Mouse (Mus musculus): Measurements from ENCODE around the gene Csf2rb. TPM values are rescaled to one million over a fixed set of nuclear protein-coding genes. Genes with fewer than 3 reads are reported as not detected.

Csf2rb gene
- total RNA-seq, 1 experiment from 2014 or later: 214 TPM

Other genes starting within 250 kb of the Csf2rb start
- not detected in 2 replicates for gene Cacng2, start 205.7 kb upstream of the Csf2rb start, total RNA-seq (2017)
- 5.5 and 7.6 TPM in 2 replicates for gene Ift27, start 151.6 kb upstream of the Csf2rb start, total RNA-seq (2017)
- not detected in 2 replicates for gene Pvalb, start 119.4 kb upstream of the Csf2rb start, total RNA-seq (2017)
- 225 and 254 TPM in 2 replicates for gene Ncf4, start 81.0 kb upstream of the Csf2rb start, total RNA-seq (2017)
- 7.3 and 8.1 TPM in 2 replicates for gene Csf2rb2, start 20.0 kb upstream of the Csf2rb start, total RNA-seq (2017)
- not detected in 2 replicates for gene Tex33, start 70.2 kb downstream of the Csf2rb start, total RNA-seq (2017)
- gene Tst, start 80.2 kb downstream of the Csf2rb start, total RNA-seq (2017): 3.1 and 3.4 TPM in 2 replicates
- gene Mpst, start 80.7 kb downstream of the Csf2rb start, total RNA-seq (2017): 9.4 and 11.8 TPM in 2 replicates
- gene Kctd17, start 102.8 kb downstream of the Csf2rb start, total RNA-seq (2017): not detected in 2 replicates
- gene Tmprss6, start 142.9 kb downstream of the Csf2rb start, total RNA-seq (2017): not detected in 2 replicates
- 5.7 and 5.9 TPM in 2 replicates for gene Il2rb, start 169.5 kb downstream of the Csf2rb start, total RNA-seq (2017)
- gene C1qtnf6, start 205.7 kb downstream of the Csf2rb start, total RNA-seq (2017): 0.23 TPM in 1 of 2 replicates, not detected in the other
- gene Sstr3, start 218.9 kb downstream of the Csf2rb start, total RNA-seq (2017): not detected in 2 replicates
- 420 and 447 TPM in 2 replicates for gene Rac2, start 247.0 kb downstream of the Csf2rb start, total RNA-seq (2017)

Data from neutrophil, adult 5-6 weeks (primary cell).